Mouse (Mus musculus) C2C12 (cell line): Measurements from ENCODE around the gene Ccnt2.

Source experiments
- CEBPB ChIP-seq: IDR thresholded peaks from one replicate; pipeline ENCODE4 v1.6.1; 2011; ENCODE audit warnings: low read depth, mild to moderate bottlenecking, control low read depth, moderate library complexity
- CTCF ChIP-seq: IDR thresholded peaks from one replicate; pipeline ENCODE4 v1.5.1; 2011; ENCODE audit not compliant: control insufficient read depth, insufficient read depth, insufficient read length
- FOSL1 ChIP-seq: IDR thresholded peaks from one replicate; pipeline ENCODE4 v1.8.0; 2011; ENCODE audit warnings: mild to moderate bottlenecking, low read length; ENCODE audit not compliant: poor library complexity, insufficient read depth, severe bottlenecking
- MAX ChIP-seq: IDR thresholded peaks from one replicate; pipeline ENCODE4 v1.6.1; 2011; ENCODE audit warnings: mild to moderate bottlenecking, control low read depth
- MYOG ChIP-seq: IDR thresholded peaks from one replicate; pipeline ENCODE4 v1.6.1; 2011; ENCODE audit not compliant: control insufficient read depth, insufficient read length; ENCODE audit errors: extremely low read depth

DNA sequence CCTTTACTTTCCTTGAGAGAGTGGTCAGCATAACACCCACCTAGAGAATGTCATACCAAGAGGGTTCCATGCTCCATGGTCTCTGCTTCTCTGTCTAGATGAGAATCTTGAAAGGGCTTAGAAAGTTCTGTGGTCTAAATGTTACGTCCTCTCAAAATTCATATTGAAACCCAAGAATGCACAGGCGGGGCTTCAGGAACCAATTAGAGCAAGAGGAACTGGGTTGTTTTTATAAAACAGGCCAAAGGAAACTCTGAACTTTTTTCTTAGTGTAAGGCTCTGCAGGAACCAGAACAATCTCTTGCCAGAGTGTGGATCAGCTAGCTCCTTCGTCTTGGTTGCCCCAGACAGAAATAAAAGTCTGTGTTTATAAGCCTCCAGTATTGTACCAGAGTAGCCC lies 41.1 kb upstream of the Ccnt2 start:
- TF ChIP-seq CTCF: no peak
- TF ChIP-seq CEBPB: no peak
- no peak for TF ChIP-seq FOSL1
- TF ChIP-seq MAX: no peak
- TF ChIP-seq MYOG: no peak
